Mouse (Mus musculus): ENCODE data around the gene Psat1.

The Psat1 gene

GRCm38 (mm10) chr19:15947237-15947636 is at the start of gene Psat1:
TSS of gene Psat1 (minus strand) at chr19:15947337.
- no peak for DNase-seq (ENCODE audit: low spot score)

DNA sequence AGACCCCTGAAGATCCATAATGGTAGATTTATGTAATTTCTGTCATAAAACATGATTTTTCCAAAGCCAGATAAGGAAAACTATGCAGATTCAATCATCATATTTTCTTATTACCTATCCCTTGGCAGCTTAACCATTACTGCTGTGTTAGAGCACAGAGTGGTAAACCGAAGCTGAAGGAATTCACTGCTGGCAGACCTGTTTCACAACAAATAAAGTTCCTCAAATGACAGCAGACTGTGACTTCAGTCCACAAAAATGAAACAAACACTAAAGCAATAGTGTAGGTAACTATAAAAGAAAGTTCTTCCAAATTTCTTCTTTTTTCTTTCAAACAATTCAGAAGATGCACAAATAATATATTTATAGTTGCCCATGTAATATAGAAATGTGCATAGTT is 43.0 kb upstream of the Psat1 start:
- DNase-seq (ENCODE audit: low spot score) = no peak

DNA sequence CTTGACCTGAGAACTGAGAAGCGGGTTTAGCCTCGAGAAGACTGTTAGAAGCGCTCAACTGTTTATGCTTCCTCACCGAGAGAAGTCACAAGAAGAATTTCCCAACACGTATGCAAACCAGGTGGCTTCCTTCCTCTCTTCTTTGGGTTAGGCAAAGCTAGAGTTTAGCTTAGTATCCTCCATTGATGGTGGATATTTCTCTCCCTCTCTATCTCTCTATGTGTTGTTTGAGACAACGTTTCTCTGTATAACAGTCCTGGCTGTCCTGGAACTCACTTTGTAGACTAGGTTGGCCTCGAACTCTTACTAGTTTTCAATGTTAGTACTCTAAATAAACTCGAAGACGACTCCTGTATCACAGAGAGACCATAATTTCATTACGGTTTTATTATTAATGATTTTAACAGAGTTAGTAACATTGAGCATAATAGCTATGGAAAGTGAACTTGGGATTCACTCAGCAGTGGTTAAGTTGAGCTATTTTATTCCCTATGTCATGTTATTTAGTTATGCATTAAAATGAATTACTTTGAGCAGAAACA is 38.1 kb upstream of the Psat1 start:
- DNase-seq (ENCODE audit: low spot score) = no peak

GRCm38 (mm10) chr19:15984449-15985171 is 37.5 kb upstream of the Psat1 start, which contains the start of gene Cep78:
TSS of gene Cep78 (minus strand) at chr19:15984989.
- DNase-seq (ENCODE audit: low spot score) = peak; percentile 87

DNA sequence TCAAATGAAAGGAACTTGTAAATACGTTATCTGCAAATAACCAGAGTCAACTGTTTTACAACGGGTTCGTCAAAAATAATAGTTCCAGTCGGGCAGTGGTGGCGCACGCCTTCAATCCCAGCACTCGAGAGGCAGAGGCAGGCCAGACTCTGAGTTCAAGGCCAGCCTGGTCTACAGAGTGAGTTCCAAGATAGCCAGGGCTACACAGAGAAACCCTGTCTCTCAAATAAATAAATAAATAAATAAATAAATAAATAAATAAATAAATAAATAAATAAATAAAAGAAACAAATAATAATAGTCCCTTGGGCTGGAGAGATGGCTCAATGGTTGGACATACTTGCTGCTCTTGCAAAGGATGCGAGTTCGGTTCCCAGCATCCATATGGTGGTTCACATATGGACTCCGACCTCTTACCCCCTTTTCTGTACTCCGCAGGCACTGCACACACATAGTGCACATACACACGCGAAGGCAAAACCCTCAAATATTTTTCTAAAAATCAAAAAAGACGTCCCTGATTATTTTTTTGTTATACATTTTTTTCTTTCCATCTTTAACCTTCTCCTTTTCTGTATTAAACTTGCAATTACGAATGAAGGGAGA is 36.7 kb upstream of the Psat1 start:
- DNase-seq (ENCODE audit: low spot score) = no peak

DNA sequence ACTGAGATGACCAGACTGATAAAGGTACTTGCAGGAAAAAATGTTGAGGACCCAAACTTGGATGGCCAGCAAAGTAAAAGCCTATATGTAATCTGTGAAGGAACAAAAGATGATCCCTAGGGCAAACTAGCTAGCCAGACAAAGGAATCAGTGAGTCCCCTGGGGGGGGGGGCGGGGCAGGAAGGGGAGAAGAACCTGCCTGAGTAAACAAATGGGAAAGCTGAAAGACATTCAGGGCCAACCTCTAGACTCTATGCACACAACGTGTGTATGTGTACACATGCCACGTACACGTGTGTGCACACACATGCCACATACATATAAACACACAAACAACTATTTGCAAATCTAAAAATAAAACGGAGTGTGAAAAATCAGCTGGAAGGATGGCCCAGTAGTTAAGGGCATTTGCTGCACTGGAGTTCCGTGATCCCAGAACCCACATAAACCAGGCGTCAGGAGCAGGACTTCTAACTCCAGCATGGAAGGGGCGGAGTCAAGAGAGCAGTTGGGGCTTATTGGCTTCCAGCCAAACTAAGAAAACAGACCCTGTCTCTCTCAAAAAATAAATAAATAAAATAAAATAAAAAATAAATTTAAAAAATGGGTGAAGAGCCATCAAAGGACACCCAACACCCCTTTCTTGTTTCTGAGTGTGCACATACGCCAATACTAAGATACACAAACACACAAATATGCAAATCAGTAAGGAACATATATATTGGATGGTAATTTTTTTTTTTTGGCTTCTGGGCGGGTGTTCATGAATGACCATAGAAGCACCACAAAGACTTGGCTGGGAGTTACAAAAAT is 36.0 kb upstream of the Psat1 start:
- DNase-seq (ENCODE audit: low spot score) = no peak

DNA sequence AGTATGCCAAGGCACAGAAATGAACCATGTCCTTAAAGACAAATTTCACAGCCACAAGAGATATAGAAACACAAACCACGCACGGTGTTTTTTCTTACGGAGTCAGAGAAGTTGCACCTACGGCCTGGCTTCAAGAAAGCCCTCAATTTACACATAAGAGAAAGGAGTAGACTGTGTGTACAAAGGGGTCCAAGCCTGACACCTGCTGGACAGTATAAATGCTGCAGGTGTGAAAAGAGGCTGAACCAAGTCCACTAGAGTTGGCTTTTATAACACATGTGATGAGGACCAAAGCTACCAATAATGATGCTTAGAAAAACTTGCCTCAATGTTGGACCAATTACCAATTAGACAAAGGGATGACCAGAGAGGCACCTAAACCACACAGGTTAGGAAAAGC is 34.7 kb upstream of the Psat1 start:
- peak; percentile 30 for DNase-seq (ENCODE audit: low spot score)

DNA sequence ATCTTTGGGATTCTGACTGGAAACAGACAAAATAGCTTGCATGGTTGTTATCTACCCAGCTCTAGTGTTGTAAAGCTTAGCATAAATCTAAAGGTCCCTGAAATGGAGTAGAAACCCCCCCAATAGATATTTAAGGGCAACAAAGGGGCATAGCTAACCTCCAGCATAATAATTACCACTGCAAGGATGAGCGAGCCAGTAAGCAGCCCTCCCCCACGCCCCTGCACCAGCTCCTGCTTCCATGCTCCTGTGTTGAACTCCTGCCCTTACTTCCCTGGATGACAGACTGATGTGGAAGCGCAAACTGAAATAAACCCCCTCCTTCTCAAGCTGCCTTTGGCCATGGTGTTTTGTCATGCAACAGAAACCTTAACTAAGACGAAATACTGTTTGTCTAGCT is 26.2 kb upstream of the Psat1 start:
- DNase-seq (ENCODE audit: low spot score) = no peak

- DNase-seq (ENCODE audit: low spot score) = peak; percentile 38
These were observed 17.9 kb upstream of the Psat1 start for GRCm38 (mm10) chr19:15965082-15965481.

- no peak for DNase-seq (ENCODE audit: low spot score)
These were observed 17.4 kb upstream of the Psat1 start for GRCm38 (mm10) chr19:15964533-15964932.

- DNase-seq (ENCODE audit: low spot score) = no peak
These were observed 16.0 kb upstream of the Psat1 start for GRCm38 (mm10) chr19:15963011-15963695.

DNA sequence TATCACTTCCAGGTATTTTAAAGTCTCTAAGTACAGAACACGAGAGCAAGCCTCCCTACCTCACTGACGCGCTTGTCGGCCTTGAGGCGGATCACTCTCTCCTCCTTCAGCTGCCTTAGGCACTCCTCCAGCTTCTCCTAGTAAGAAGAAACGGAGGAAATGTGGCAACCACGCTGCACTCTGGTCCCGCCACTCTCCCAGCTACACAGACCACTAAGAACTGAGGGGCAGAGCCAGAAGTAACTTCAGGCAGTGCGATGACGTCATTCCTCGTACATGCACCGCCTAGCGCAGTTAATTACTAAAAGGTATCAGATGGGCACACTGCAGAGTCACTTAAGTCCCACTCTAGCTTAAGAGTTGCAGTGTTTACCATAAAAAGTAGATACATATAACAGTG is 15.2 kb upstream of the Psat1 start:
- DNase-seq (ENCODE audit: low spot score) = no peak

- no peak for DNase-seq (ENCODE audit: low spot score)
These were observed 3.1 kb upstream of the Psat1 start for GRCm38 (mm10) chr19:15950225-15950624.

DNA sequence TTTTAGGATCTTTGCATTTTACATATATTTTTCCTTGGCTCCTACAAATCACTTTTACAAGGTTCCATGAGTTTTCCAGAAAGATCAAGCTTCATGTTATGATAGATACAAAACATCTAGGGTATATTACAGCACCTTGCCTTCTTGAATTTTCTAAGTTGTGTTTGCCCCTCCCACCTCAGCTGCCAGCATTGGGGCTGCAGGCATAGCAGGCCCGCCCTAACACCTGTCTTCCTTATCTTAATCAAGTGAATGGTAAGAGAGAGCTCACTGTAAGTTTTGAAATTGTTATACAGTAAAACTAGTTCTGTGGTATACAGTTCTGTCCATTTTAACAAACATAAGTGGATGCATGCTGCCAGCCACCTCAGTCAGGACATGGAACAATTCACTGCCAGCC is 1.7 kb upstream of the Psat1 start:
- no peak for DNase-seq (ENCODE audit: low spot score)

GRCm38 (mm10) chr19:15948426-15948825 is 1.3 kb upstream of the Psat1 start:
- DNase-seq (ENCODE audit: low spot score) = no peak

GRCm38 (mm10) chr19:15946663-15947062 is 474 bp downstream of the Psat1 start:
- DNase-seq (ENCODE audit: low spot score) = no peak

DNA sequence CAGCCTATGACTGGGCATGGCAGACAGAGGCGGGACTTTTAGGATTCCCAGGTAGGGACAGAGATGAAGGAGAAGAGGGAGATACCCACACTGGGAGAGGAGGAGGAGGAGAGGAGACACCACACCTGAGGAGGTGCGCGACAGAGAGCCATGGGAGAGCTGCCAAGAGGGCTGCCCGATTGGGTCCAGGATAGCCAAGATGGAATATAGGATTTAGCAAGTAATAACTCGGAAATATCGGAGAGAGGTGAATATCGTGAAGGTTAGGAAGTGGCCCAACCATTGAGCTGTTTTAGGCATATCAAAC is 4.1 kb downstream of the Psat1 start:
- no peak for DNase-seq (ENCODE audit: low spot score)

- DNase-seq (ENCODE audit: low spot score) = no peak
These were observed 4.6 kb downstream of the Psat1 start for GRCm38 (mm10) chr19:15942421-15943116.

DNA sequence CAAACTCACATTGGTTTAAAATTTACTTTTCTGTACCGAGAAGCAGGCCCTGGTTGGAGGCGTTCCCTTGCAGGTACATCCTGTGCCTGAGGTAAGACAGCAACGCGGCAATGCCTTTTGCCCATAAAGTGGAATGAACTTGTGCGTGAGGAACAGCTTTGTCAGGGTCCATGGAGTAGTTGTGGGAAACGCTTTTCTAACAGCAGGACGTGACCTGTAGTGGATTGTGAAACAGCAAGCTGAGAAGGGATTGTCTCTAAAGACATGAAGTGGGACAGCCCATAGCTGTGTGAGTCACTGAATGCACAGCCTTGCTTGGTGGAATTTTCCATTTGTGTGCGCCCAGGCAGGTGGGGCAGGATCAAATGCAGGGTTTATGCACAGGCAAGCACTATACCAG is 5.7 kb downstream of the Psat1 start:
- no peak for DNase-seq (ENCODE audit: low spot score)

GRCm38 (mm10) chr19:15925719-15926045 is 21.5 kb downstream of the Psat1 start:
- peak; percentile 28 for DNase-seq (ENCODE audit: low spot score)

DNA sequence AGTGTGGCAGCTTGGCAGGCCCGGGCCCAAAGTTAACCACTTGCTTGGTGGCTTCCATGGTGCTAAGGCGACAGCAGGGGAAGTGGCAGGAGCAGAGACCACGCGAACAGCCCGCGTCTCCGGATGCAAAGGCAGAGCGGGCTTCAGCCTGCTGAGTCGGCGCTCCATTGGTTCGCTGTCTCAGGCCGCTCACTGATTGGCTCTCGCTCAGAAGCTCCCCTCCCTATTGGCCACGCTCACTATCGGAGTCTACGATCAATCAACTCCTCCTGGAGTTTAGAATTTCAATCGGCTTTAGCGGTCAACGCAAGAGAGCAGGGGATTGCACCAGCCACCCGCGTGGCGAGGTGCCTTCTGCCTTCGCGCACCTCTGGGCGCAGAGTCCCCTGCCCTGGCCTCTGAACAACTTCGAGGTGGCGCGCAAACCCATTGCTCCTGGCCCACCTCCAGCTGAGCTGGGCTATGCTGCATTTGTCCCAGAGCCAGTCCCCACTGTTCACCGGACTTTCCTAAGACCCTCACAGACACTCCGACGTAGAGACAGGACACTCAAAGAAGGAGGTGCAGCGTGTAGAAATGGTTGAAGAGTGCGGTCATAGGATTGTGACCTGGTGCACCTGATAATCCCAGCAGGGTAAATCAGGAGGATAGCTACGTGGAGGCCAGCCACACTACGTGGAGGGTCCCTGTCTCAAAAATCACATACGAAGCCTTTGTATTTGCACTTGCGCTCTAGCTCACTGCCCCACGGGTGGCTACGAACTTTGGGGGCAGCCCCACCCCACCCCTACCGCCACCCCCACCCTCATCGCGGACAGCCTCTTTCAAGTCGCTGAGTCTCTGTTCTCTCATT is 22.0 kb downstream of the Psat1 start:
- DNase-seq (ENCODE audit: low spot score) = peak; percentile 88

Measured in left cerebral cortex, adult 11 months (tissue).